Mouse (Mus musculus) hindbrain, postnatal 0 days (tissue): ENCODE measurements around the gene Syne2. TPM values are rescaled to one million over a fixed set of nuclear protein-coding genes. Genes with fewer than 3 reads are reported as not detected.

Source experiments
- ATAC-seq: fragments of 200-750 bp; cut with Nextera tagmentation; 2 replicates; pipeline ENCODE4 v1.8.0; 2017; ENCODE audit warnings: mild to moderate bottlenecking, moderate TSS enrichment, moderate library complexity
- DNase-seq: peaks from one replicate; pipeline ENCODE4 v3.0.0-alpha.2; 2015; ENCODE audit warnings: low spot score
- H3K27ac ChIP-seq: fragments of 300-500 bp; sonication (generic); 2 replicates; pipeline ENCODE4 v1.5.1; 2014; ENCODE audit warnings: mild to moderate bottlenecking
- H3K27me3 ChIP-seq: fragments of 300-500 bp; sonication (generic); 2 replicates; pipeline ENCODE4 v1.6.1; 2014; ENCODE audit warnings: low read length, mixed read lengths; ENCODE audit not compliant: insufficient read depth
- H3K36me3 ChIP-seq: fragments of 300-500 bp; sonication (generic); 2 replicates; pipeline ENCODE4 v1.6.1; 2014; ENCODE audit warnings: low read length, mixed read lengths; ENCODE audit not compliant: insufficient read depth
- H3K4me1 ChIP-seq: fragments of 300-500 bp; sonication (generic); 2 replicates; pipeline ENCODE4 v1.6.1; 2014; ENCODE audit warnings: antibody characterized with exemption, low read length, mixed read lengths; ENCODE audit not compliant: insufficient read depth
- H3K4me2 ChIP-seq: fragments of 300-500 bp; sonication (generic); 2 replicates; pipeline ENCODE4 v1.6.1; 2014; ENCODE audit warnings: low read depth, mild to moderate bottlenecking, low read length, moderate library complexity, mixed read lengths
- H3K4me3 ChIP-seq: fragments of 300-500 bp; sonication (generic); 2 replicates; pipeline ENCODE4 v1.5.1; 2014; ENCODE audit warnings: low read length
- H3K9ac ChIP-seq: fragments of 300-500 bp; sonication (generic); replicated peaks from 2 replicates; pipeline ENCODE4 v1.6.1; 2014; ENCODE audit warnings: mild to moderate bottlenecking, low read length, moderate library complexity, mixed read lengths
- H3K9me3 ChIP-seq: fragments of 300-500 bp; sonication (generic); 2 replicates; pipeline ENCODE4 v1.6.1; 2016; ENCODE audit warnings: low read length, mixed read lengths
- CTCF ChIP-seq: IDR thresholded peaks from 2 replicates; pipeline ENCODE4 v1.5.1; 2016; ENCODE audit warnings: antibody characterized with exemption, control low read depth, low read depth
- WGBS: fragments of 180-500 bp; shearing (Covaris S2); extraction: QIAGEN DNeasy Blood & Tissue Kit; methylation state at CpG from one replicate; pipeline ENCODE4 v1.1.7; 2014; 5-methylcytosine and 5-hydroxymethylcytosine counted together
- polyA plus RNA-seq: library from polyadenylated mRNA; unstranded; fragments of >200 nt; fragmentation: Nextera tagmentation; extraction: Ambion mirVana; gene quantifications from 2 replicates; pipeline ENCODE4 v1.2.1, GENCODE M21; 2015
- total RNA-seq: library from RNA; depleted of rRNA; stranded (reverse); fragments of >200 nt; gene quantifications from 2 replicates; pipeline ENCODE4 v1.2.3, GENCODE M21; 2014

Gene Syne2
- total and polyA plus RNA-seq, 2 experiments from 2014 or later: 26.1 to 39.3 TPM

DNA sequence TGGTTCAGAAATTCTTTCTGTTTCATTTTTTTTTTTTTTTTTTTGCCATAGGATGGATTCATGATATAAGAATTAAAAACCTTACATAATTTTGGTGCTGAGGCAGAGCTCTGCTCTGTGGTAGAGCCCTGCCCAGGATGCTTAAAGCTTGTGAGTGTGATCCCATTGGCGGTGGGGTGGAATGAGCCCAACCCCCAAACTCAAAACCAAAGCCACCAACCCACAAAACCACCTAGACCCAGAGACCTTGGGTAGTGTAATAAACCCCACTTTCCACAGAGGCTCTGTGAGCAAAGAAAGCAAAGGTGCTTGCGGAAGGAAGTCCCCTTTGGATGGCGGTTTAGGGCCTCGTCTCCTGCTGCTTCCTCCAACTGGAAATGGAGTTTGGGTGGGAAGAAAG lies 19.5 kb downstream of the Syne2 start:
- Histone ChIP-seq H3K4me2 (no peak overlapping the region), H3K27ac (no peak overlapping the region), H3K27me3 (no peaks in the 10 kb centered on the region), H3K9ac (no peak overlapping the region), H3K9me3 (no peaks in the 10 kb centered on the region), H3K36me3 (no peaks in the 10 kb centered on the region), H3K4me1 (no peaks in the 10 kb centered on the region), H3K4me3 (no peak overlapping the region)
- DNase-seq (no peak), ATAC-seq (no peak)
- 83% methylated on average over 4 of the region's 4 CpGs for WGBS
- no peak for TF ChIP-seq CTCF

DNA sequence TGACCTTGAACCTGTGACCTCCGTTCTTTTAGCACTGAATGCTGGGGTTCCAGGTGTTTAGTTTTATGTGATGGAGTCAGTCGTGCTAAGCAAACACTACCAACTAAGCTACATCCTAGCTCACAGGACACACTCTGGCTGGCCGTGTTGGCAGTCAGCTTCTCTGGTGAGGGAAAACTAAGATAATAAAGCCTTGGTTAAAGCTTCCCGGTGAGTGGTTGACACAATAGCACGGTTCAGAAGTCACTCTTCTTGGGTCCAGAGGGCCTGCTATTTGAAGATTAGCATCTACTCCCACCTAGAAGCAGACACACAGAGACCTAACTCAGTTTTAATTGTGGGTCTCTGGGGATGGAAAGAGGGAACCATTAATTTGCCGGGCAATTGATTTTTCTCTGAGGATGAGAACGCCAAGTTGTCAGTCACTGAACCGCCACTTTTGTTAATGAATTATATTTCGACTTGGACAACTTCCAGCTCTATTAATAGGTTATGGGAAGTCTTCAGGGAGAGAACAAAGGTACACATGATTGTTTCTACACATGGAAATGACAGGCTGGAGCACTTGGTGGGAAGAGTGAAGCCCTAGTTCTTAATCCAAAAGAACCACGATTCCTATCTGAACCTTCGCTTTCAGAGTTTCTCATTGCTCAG lies 21.3 kb downstream of the Syne2 start:
- Histone ChIP-seq H3K4me2 (no peak overlapping the region), H3K9me3 (no peaks in the 10 kb centered on the region), H3K27me3 (no peaks in the 10 kb centered on the region), H3K9ac (no peak overlapping the region), H3K4me1 (no peaks in the 10 kb centered on the region), H3K27ac (no peak overlapping the region), H3K36me3 (no peaks in the 10 kb centered on the region), H3K4me3 (no peak overlapping the region)
- ATAC-seq: no peak
- TF ChIP-seq CTCF: no peak
- DNase-seq: peak; percentile 43
- 46% methylated on average over 11 of the region's 11 CpGs for WGBS

DNA sequence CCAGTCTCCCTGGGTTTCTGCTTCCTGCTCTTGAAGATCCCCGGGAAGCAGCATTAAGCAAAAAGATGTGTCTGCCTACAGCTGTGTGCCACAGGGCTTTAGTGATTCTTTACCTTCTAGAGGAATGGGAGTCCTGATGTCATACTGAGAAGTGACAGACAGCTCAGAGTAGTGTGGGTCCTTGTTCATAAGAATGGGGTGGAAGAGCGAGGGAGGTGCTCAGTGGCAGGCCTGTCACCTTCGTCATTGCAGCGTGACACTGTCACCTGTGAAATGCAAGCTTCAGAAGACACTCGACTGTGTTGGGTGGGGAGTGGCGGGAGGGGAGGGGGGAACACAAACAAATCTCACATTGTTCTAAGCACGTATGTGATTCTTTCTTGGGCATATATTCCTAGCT lies 23.2 kb downstream of the Syne2 start:
- no peaks in the 10 kb centered on the region for H3K27me3 ChIP-seq
- H3K9ac ChIP-seq: no peak overlapping the region
- H3K4me3 ChIP-seq: no peak overlapping the region
- ATAC-seq: no peak
- no peak for TF ChIP-seq CTCF
- H3K4me2 ChIP-seq: no peak overlapping the region
- H3K27ac ChIP-seq: no peak overlapping the region
- H3K36me3 ChIP-seq: no peaks in the 10 kb centered on the region
- WGBS: 67% methylated on average over 7 of the region's 7 CpGs
- no peak for DNase-seq
- no peaks in the 10 kb centered on the region for H3K4me1 ChIP-seq
- H3K9me3 ChIP-seq: no peaks in the 10 kb centered on the region

DNA sequence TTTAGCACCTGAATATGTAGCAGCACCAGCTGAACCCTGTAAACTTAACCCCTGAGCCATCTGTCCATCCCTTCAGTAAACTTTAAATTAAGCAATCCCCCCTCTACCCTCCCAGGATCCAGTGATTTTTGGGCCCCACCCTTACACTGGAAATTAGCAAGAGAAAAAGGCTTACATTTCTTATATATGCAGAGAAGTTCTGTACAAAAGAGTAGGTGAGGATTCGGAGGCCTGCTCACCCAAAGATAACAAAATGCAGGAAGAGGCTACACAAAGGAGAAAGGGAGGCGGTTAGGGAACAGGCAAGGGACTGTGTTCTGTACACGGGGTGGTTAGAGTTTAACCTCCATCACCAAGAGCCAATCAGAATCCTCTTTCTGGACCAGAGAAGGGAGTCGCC lies 26.4 kb downstream of the Syne2 start:
- H3K4me3 ChIP-seq: no peak overlapping the region
- no peaks in the 10 kb centered on the region for H3K9me3 ChIP-seq
- no peak for TF ChIP-seq CTCF
- H3K27ac ChIP-seq: no peak overlapping the region
- 81% methylated on average over 4 of the region's 4 CpGs for WGBS
- no peaks in the 10 kb centered on the region for H3K4me1 ChIP-seq
- H3K9ac ChIP-seq: no peak overlapping the region
- H3K36me3 ChIP-seq: no peaks in the 10 kb centered on the region
- H3K4me2 ChIP-seq: no peak overlapping the region
- no peaks in the 10 kb centered on the region for H3K27me3 ChIP-seq
- ATAC-seq (no peak), DNase-seq (no peak)

DNA sequence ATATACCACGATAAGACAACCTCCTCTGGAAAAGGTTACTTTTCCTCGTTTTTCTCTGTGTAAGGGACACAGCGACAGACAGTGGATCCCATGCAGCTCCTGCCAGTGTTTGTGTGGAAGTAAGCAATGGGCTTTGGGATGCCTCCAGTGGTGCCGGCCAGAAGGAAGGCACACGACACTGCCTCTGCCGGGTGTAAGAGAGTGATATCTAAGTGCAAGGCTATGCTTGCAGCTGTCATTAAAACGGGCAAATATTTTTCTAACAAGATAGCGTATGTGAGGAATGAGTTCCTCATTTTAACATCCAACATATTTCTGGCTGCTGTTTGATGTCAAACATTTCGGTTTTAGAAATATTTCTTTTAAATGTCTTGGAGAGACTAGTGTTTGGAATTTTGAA lies 27.1 kb downstream of the Syne2 start:
- H3K27me3 ChIP-seq: no peaks in the 10 kb centered on the region
- DNase-seq: no peak
- ATAC-seq: no peak
- no peak overlapping the region for H3K4me2 ChIP-seq
- H3K36me3 ChIP-seq: no peaks in the 10 kb centered on the region
- H3K9me3 ChIP-seq: no peaks in the 10 kb centered on the region
- H3K27ac ChIP-seq: no peak overlapping the region
- no peaks in the 10 kb centered on the region for H3K4me1 ChIP-seq
- no peak for TF ChIP-seq CTCF
- no peak overlapping the region for H3K4me3 ChIP-seq
- WGBS: 75% methylated on average over 9 of the region's 9 CpGs
- H3K9ac ChIP-seq: no peak overlapping the region

DNA sequence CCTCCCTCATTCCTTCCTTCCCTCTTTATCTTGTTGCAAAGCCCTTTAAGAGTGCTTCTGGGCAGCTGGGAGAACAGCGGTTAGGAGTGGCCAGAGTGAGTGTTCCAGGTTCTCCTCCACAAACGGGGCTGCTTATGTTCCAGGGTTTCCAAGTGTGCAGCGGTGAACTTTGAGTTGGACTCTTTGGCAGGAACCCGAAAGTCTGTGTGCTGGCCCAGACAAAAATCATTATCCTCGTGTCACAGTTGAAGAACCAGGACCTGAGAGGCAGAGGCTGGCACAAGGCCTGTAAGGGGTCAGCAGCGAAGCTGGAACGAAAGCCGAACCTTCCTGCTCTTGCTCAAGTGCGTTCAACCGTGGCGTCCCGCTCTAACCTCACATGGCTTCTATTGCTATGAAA lies 28.6 kb downstream of the Syne2 start:
- Histone ChIP-seq H3K27me3 (no peaks in the 10 kb centered on the region), H3K27ac (no peak overlapping the region), H3K4me2 (no peak overlapping the region), H3K9ac (no peak overlapping the region), H3K9me3 (no peaks in the 10 kb centered on the region), H3K36me3 (no peaks in the 10 kb centered on the region), H3K4me1 (no peaks in the 10 kb centered on the region), H3K4me3 (no peak overlapping the region)
- DNase-seq: no peak
- ATAC-seq: no peak
- TF ChIP-seq CTCF: no peak
- WGBS: 67% methylated on average over 12 of the region's 12 CpGs

DNA sequence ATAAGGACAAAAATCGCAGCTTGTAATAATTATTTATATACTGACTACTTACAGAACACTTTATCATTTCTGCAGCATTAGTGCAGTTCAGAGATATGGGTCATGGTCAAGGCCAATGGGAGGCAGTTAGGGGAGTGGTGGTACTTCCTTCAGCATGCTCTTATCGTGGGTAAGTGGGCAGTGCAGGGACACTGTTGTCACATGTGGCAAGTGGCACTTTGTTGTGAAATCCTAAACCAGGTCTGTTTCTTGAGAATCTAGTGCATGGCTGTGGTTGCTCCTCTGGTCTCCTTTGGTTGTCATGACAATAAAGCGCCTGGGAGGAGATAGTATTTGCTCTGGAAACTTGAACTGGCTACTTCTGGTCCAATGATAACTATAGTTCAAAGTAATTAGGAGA lies 32.3 kb downstream of the Syne2 start:
- H3K4me1 ChIP-seq: no peaks in the 10 kb centered on the region
- no peak for TF ChIP-seq CTCF
- no peak overlapping the region for H3K4me3 ChIP-seq
- no peak for ATAC-seq
- H3K4me2 ChIP-seq: no peak overlapping the region
- H3K9ac ChIP-seq: no peak overlapping the region
- H3K9me3 ChIP-seq: no peaks in the 10 kb centered on the region
- no peak for DNase-seq
- H3K36me3 ChIP-seq: no peaks in the 10 kb centered on the region
- 79% methylated on average over 3 of the region's 3 CpGs for WGBS
- no peaks in the 10 kb centered on the region for H3K27me3 ChIP-seq
- H3K27ac ChIP-seq: no peak overlapping the region
